Mouse (Mus musculus): Measurements from ENCODE around the gene Rplp2. TPM values are rescaled to one million over a fixed set of nuclear protein-coding genes. Genes with fewer than 3 reads are reported as not detected.

The Rplp2 gene
- polyA plus RNA-seq, 1 experiment from 2014 or later, result 1,341 TPM

DNA sequence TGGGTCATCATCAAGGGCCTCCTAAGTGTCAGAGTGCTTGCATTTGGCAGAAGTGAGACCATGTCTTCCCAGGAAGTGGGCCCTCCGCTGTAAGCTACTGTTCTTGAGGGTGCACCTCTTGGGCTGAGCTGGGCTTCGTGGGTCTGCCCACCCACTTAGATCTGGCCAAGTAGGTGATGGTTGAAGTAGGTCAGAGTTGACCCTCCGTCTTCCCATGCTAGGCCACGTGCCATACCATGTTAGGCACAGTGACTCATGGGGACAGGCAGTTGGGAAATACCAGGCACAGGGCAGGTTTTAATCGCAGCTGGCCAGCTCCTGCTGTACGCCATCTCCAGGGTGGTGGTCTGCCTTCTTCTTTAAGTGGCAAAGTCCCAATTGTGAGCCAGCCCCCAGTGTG is 9.6 kb downstream of the Rplp2 start:
- H3K4me2 ChIP-seq, result no peak overlapping the region
- H3K27me3 ChIP-seq, result peaks cover 25% of the 10 kb centered on the region
- no peak for ATAC-seq (ENCODE audit: insufficient number of reproducible peaks, low FRiP score, low TSS enrichment, low read depth)
- no peak overlapping the region for H3K4me3 ChIP-seq
- 87% methylated on average over 6 of the region's 6 CpGs for WGBS
- no peak overlapping the region for H3K27ac ChIP-seq
- no peaks in the 10 kb centered on the region for H3K9me3 ChIP-seq
- no peak overlapping the region for H3K9ac ChIP-seq
- peaks cover 14% of the 10 kb centered on the region for H3K36me3 ChIP-seq
- peaks cover 26% of the 10 kb centered on the region for H3K4me1 ChIP-seq

DNA sequence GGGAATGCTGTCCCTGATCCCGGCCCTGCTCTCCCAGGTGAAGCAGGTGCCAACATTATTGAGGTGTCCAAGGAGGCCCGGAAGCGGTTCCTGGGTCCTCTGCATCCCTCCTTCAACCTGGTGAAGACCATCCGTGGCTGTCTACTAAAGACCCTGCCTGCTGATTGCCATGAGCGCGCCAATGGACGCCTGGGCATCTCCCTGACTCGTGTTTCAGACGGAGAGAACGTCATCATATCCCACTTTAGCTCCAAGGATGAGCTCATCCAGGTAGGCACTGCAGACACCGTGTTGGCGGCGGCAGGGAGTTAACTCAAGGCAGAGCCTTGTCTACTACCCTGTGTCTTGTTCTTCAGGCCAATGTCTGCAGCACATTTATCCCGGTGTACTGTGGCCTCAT is 10.1 kb downstream of the Rplp2 start:
- Histone ChIP-seq H3K4me3 (no peak overlapping the region), H3K4me2 (no peak overlapping the region), H3K27ac (no peak overlapping the region), H3K9ac (no peak overlapping the region), H3K4me1 (peaks cover 30% of the 10 kb centered on the region), H3K9me3 (no peaks in the 10 kb centered on the region), H3K36me3 (peaks cover 9% of the 10 kb centered on the region), H3K27me3 (peaks cover 30% of the 10 kb centered on the region)
- ATAC-seq (ENCODE audit: insufficient number of reproducible peaks, low FRiP score, low TSS enrichment, low read depth), result no peak
- 91% methylated on average over 14 of the region's 14 CpGs for WGBS

DNA sequence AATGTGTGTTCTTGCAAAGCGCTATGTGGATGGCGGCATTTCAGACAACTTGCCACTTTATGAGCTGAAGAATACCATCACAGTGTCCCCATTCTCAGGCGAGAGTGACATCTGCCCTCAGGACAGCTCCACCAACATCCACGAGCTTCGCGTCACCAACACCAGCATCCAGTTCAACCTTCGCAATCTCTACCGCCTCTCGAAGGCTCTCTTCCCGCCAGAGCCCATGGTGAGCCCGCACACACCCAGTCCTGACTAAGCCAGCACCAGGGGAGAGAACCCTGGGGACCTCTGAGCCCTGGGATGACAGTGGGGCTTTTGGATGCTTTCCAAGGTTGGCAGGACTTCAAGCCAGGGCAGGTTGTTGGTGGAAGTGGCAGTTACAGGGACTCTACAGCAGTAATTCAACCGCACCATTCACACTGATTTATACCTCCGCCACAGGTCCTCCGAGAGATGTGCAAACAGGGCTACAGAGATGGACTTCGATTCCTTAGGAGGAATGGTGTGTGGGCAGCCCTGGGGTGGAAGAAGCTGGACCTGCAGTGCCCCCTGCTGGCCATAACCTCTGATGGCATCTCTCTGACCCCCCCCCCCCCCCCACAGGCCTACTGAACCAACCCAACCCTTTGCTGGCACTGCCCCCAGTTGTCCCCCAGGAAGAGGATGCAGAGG is 11.0 kb downstream of the Rplp2 start:
- H3K4me1 ChIP-seq, result peaks cover 34% of the 10 kb centered on the region
- H3K4me3 ChIP-seq, result no peak overlapping the region
- ATAC-seq (ENCODE audit: insufficient number of reproducible peaks, low FRiP score, low TSS enrichment, low read depth), result no peak
- no peak overlapping the region for H3K27ac ChIP-seq
- H3K36me3 ChIP-seq, result peaks cover 7% of the 10 kb centered on the region; the same call in 1 of the 2 replicates
- no peak overlapping the region for H3K4me2 ChIP-seq
- no peak overlapping the region for H3K9ac ChIP-seq
- peaks cover 38% of the 10 kb centered on the region for H3K27me3 ChIP-seq
- H3K9me3 ChIP-seq, result no peaks in the 10 kb centered on the region
- 74% methylated on average over 15 of the region's 15 CpGs for WGBS

DNA sequence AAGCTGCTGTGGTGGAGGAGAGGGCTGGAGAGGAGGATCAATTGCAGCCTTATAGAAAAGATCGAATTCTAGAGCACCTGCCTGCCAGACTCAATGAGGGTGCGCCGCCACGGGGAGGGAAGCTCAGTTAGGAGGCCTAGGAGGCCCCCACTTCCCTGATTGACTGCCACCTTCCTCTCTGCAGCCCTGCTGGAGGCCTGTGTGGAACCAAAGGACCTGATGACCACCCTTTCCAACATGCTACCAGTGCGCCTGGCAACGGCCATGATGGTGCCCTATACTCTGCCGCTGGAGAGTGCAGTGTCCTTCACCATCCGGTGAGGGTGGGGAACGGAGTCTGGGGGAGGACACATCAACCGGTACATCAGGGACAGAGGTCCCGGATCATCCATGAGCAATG is 11.5 kb downstream of the Rplp2 start:
- peaks cover 44% of the 10 kb centered on the region for H3K27me3 ChIP-seq
- peaks cover 37% of the 10 kb centered on the region for H3K4me1 ChIP-seq
- H3K9me3 ChIP-seq, result no peaks in the 10 kb centered on the region
- no peak overlapping the region for H3K4me2 ChIP-seq
- H3K27ac ChIP-seq, result no peak overlapping the region
- no peak overlapping the region for H3K9ac ChIP-seq
- H3K4me3 ChIP-seq, result no peak overlapping the region
- ATAC-seq (ENCODE audit: insufficient number of reproducible peaks, low FRiP score, low TSS enrichment, low read depth), result no peak
- H3K36me3 ChIP-seq, result peaks cover 7% of the 10 kb centered on the region; the same call in 1 of the 2 replicates
- 90% methylated on average over 11 of the region's 11 CpGs for WGBS

DNA sequence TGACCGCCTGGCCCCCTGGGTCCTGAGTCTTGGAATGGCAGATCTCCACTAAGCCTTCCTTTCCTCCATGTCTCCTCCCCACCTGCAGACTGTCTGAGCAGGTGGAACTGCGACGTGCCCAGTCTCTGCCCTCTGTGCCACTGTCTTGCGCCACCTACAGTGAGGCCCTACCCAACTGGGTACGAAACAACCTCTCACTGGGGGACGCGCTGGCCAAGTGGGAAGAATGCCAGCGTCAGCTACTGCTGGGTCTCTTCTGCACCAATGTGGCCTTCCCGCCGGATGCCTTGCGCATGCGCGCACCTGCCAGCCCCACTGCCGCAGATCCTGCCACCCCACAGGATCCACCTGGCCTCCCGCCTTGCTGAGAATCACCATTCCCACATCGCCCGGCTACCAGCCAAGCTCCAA is 12.1 kb downstream of the Rplp2 start:
- peaks cover 7% of the 10 kb centered on the region; the same call in 1 of the 2 replicates for H3K36me3 ChIP-seq
- H3K27ac ChIP-seq, result no peak overlapping the region
- peaks cover 43% of the 10 kb centered on the region for H3K4me1 ChIP-seq
- no peak overlapping the region for H3K9ac ChIP-seq
- H3K4me2 ChIP-seq, result no peak overlapping the region
- no peaks in the 10 kb centered on the region for H3K9me3 ChIP-seq
- 87% methylated on average over 17 of the region's 17 CpGs for whole genome bisulfite sequencing
- no peak overlapping the region for H3K4me3 ChIP-seq
- peaks cover 50% of the 10 kb centered on the region for H3K27me3 ChIP-seq
- no peak for ATAC-seq (ENCODE audit: insufficient number of reproducible peaks, low FRiP score, low TSS enrichment, low read depth)

DNA sequence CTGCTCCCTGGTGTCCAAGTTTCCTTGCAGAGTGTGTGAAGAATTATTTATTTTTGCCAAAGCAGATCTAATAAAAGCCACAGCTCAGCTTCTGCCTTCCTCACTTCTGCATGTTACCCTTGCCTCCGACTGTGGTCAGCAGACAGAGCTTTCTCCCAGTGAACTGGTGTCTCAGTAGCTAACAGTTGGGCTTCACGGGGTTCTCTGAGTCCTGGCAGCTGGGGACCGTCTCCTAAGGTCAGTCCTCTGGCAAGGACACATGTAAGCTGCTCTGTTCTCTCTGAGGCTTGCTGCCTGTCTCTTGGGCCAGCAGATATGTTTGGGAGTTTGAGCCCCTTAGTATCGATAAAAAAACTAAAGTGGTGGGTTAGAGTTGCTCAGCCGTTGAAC is 12.8 kb downstream of the Rplp2 start:
- WGBS, result 65% methylated on average over 5 of the region's 5 CpGs
- no peak for ATAC-seq (ENCODE audit: insufficient number of reproducible peaks, low FRiP score, low TSS enrichment, low read depth)
- Histone ChIP-seq H3K9me3 (no peaks in the 10 kb centered on the region), H3K36me3 (peaks cover 7% of the 10 kb centered on the region; the same call in 1 of the 2 replicates), H3K4me1 (peaks cover 45% of the 10 kb centered on the region), H3K27ac (no peak overlapping the region), H3K4me2 (no peak overlapping the region), H3K9ac (no peak overlapping the region), H3K4me3 (no peak overlapping the region), H3K27me3 (peaks cover 57% of the 10 kb centered on the region)

DNA sequence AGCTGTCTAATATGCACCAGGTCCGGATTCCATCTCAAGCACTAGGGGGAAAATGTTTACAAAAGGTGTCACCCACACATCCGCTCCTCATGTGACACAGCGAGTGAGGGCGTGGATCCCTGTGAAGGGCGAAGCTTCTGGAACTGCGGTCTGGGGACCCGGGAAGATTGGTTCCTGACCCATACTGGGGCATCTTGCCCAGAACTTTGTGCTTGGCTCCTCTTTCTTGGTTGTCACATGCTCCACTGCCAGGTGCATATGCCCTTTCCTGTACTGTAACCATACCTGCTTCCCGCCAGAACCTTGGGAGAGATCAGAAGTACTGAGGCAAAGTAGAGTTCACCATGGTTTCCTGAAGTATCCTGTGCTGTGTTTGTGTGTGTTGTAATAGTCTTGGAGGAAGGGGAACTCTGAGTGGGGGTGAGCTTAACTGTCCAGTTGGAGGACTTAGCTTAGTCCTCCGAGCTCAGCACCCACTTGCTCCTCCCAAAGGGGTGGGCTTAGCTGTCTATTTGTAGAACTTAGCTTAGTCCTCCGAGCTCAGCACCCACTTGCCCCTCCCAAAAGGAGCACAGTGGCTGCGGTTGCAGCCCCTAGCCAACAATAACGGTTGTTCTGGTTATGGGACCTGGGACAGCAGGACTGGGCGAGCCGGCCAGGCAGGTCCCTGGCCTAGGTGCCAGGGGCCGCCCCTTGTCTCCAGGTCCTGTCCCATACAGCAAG is 13.4 kb downstream of the Rplp2 start, which contains the start of gene Cracr2b:
Gene Cracr2b (plus strand): TSS at position 704 of the 723 bp plus-strand sequence.
- Histone ChIP-seq H3K4me3 (peak within 1 kb of the TSS; percentile 41), H3K27me3 (peaks cover 60% of the 10 kb centered on the region), H3K27ac (no peak within 1 kb of the TSS; the same call in 1 of the 2 replicates), H3K9me3 (no peaks in the 10 kb centered on the region), H3K9ac (peak within 1 kb of the TSS; percentile 28; the same call in 1 of the 2 replicates), H3K4me1 (peaks cover 46% of the 10 kb centered on the region), H3K36me3 (peaks cover 7% of the 10 kb centered on the region; the same call in 1 of the 2 replicates), H3K4me2 (peak within 1 kb of the TSS; percentile 76)
- ATAC-seq (ENCODE audit: insufficient number of reproducible peaks, low FRiP score, low TSS enrichment, low read depth), result no peak
- 71% methylated on average over 15 of the region's 15 CpGs for WGBS

DNA sequence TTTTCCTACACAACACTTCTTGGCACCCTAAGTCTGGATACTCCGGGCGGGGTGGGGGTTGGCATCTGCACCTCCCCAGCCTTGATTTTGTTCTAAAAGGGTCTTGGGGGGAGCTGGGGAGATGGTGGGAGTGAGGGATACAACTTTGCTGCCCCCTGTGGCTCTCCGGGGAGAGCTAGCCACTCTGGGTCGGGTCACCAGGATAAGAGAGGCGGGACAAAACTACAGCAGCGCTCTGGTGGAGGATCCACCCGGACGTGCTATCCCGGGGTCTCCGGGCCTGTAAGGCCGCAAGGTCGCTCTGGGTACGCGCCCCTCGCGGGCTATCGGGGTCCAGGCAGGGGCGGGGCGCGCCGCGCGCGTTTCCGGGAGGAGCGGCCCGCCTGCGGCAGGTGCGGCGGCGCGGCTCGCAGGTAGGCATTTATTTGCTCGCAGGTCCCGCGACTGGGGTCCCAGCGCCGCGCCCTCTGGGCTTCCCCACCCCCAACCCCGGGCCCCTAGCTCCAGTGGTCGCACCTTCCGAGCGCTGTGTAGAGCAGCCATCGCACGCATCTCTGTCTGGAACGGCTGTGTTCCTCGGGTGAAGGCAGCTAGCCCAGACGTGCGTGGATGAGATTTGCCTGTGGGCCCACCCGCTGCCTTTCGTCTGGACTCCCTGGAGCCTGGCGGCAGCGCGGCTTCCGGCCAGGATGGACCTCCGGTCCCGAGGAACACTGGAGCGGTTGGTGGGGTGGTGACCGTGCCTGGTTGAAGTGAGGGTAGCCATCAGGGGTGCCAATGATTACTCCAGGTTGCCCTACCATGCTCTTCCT is 14.6 kb downstream of the Rplp2 start:
- no peak overlapping the region; the same call in 1 of the 2 replicates for H3K27ac ChIP-seq
- WGBS, result 3% methylated on average over 59 of the region's 59 CpGs
- H3K4me3 ChIP-seq, result peak overlapping the region; percentile 41

DNA sequence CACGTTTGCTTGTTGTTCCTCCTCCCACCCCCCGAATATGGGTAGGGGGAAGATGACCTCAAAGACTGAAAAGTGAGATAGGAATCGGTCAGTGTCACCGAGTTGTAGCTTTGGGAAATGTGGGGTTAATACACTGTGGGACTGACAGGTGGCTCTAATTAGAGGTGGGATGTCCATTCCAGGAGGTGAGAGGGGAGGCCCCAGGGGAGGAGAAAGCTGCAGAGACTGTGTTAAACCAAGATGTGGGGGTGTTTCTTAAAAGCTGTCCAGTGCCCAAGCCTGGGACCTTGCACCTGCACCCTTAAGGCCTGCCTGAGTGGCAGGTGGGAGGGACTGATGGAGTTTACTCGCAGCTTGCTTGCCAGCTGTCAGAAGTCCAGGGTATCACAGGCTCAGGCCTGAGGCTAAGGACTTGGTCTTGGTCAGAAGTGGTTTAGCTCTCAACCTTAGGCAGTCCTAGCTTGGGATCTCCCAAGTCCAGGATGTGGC is 15.2 kb downstream of the Rplp2 start:
- Histone ChIP-seq H3K9me3 (no peaks in the 10 kb centered on the region), H3K27ac (no peak overlapping the region), H3K9ac (0 out of 2 replicates have a peak overlapping the region, but pooled peaks have one; percentile 28), H3K36me3 (peaks cover 7% of the 10 kb centered on the region; the same call in 1 of the 2 replicates), H3K27me3 (peaks cover 61% of the 10 kb centered on the region), H3K4me2 (peak overlapping the region; percentile 76; the same call in 1 of the 2 replicates), H3K4me1 (peaks cover 52% of the 10 kb centered on the region), H3K4me3 (peak overlapping the region; percentile 41; the same call in 1 of the 2 replicates)
- no peak for ATAC-seq (ENCODE audit: insufficient number of reproducible peaks, low FRiP score, low TSS enrichment, low read depth)
- WGBS, result 7% methylated on average over 5 of the region's 5 CpGs

More for the DNA sequence above, 14.6 kb downstream of the Rplp2 start:
- Histone ChIP-seq H3K36me3 (peaks cover 7% of the 10 kb centered on the region; the same call in 1 of the 2 replicates), H3K4me2 (peak overlapping the region; percentile 76), H3K9ac (peak overlapping the region; percentile 28; the same call in 1 of the 2 replicates), H3K9me3 (no peaks in the 10 kb centered on the region), H3K27me3 (peaks cover 61% of the 10 kb centered on the region), H3K4me1 (peaks cover 47% of the 10 kb centered on the region)
- ATAC-seq (ENCODE audit: insufficient number of reproducible peaks, low FRiP score, low TSS enrichment, low read depth), result no peak

DNA sequence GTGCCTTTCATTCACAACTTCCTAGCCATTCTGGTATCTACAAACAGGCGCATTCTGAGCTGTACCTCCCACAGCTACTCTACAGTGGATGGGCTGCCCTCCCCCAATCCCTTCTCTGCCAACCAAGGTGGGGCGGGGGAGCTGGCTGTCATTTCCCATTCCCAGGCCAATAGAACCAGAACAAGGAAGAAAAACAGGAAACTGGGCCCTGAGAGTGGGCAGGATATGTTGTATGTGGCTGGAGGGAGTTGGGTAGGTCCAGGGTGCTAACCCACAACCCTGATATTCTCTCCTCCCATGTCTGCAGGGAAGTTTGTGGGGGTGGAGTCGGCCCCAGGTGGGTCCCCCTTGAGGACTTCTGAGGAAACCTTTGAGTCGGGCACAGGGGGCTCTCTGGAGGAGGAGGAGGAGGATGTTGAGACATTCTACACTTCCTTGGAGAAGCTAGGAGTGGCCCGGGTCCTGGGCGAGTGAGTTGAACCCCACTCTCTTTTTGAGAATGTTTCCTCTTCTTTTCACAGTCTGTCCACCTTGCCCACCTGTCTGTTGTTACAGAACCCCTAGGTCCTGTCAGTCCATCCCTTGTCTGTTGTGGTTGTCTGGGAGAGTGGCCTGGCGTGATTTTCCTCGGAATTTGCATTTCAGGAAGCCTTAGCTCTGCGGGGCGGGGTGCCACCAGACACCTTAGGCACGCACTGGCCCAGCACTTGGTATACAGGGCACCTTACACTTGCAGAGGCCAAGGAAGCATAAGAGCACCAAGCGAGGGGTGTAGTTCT is 16.8 kb downstream of the Rplp2 start:
- ATAC-seq (ENCODE audit: insufficient number of reproducible peaks, low FRiP score, low TSS enrichment, low read depth), result no peak
- H3K9ac ChIP-seq, result no peak overlapping the region
- peak overlapping the region; percentile 23; the same call in 1 of the 2 replicates for H3K27ac ChIP-seq
- peak overlapping the region; percentile 44 for H3K4me2 ChIP-seq
- peaks cover 6% of the 10 kb centered on the region; the same call in 1 of the 2 replicates for H3K36me3 ChIP-seq
- peak overlapping the region; percentile 26; the same call in 1 of the 2 replicates for H3K4me3 ChIP-seq
- no peaks in the 10 kb centered on the region for H3K9me3 ChIP-seq
- peaks cover 61% of the 10 kb centered on the region for H3K27me3 ChIP-seq
- H3K4me1 ChIP-seq, result peaks cover 68% of the 10 kb centered on the region
- 40% methylated on average over 12 of the region's 12 CpGs for WGBS

Measured in limb, embryonic 15.5 days (tissue).